Mouse (Mus musculus) embryonic stem cell, embryonic (primary cell): ENCODE results near the gene Gm20772.
"Not testable (repeated sequence)": the region's sequence is repeated elsewhere in the genome, so short reads cannot be mapped to it uniquely, and the experiment has no call there.

ENCODE experiments used
- CTCF ChIA-PET, 4 experiments: fragments of 300-600 bp in 2 of 4; fragments of 350-600 bp in 2 of 4; sonication (Branson Sonifier 250); formaldehyde crosslinking; loops; one replicate each; lab custom pipeline; 2022; ENCODE audit warnings: inconsistent platforms in 2 of 4; lab: Charles Lee
- POLR2A ChIA-PET, 4 experiments: fragments of 300-600 bp in 2 of 4; fragments of 350-600 bp in 2 of 4; sonication (Branson Sonifier 250); formaldehyde crosslinking; loops; one replicate each; lab custom pipeline; 2022; ENCODE audit warnings: antibody characterized with exemption in 4 of 4, inconsistent platforms in 1 of 4; lab: Charles Lee

Gene Gm20772

GRCm38 (mm10) chrY:17874441-17874840 is at the start of gene Gm20772, which contains the start of gene Gm20831:
TSS of gene Gm20772 (plus strand) at chrY:17874741.
TSS of gene Gm20831 (plus strand) at chrY:17874741.
- CTCF ChIA-PET, POLR2A ChIA-PET: not testable (repeated sequence)

GRCm38 (mm10) chrY:17846166-17846565 is 28.4 kb upstream of the Gm20772 start, which contains the start of gene Gm21904:
TSS of gene Gm21904 (minus strand) at chrY:17846266.
- POLR2A ChIA-PET, CTCF ChIA-PET: not testable (repeated sequence)
